Mouse (Mus musculus) lung, embryonic 15.5 days (tissue): Measurements from ENCODE around the gene Tktl1. TPM values are rescaled to one million over a fixed set of nuclear protein-coding genes. Genes with fewer than 3 reads are reported as not detected.

Experiments used
- polyA plus RNA-seq: library from polyadenylated mRNA; unstranded; fragments of >200 nt; fragmentation: Nextera tagmentation; extraction: Ambion mirVana; gene quantifications from 2 replicates; pipeline ENCODE4 v1.2.1, GENCODE M21; 2015

Gene Tktl1
- polyA plus RNA-seq, 1 experiment from 2014 or later, result not detected

Other genes starting within 250 kb of the Tktl1 start
- gene Renbp, start 246.4 kb upstream of the Tktl1 start, polyA plus RNA-seq, result 34.1 and 35.1 TPM in 2 replicates
- 52.9 and 56.8 TPM in 2 replicates for gene Hcfc1, start 210.9 kb upstream of the Tktl1 start, polyA plus RNA-seq
- 61.6 and 67.9 TPM in 2 replicates for gene Irak1, start 153.3 kb upstream of the Tktl1 start, polyA plus RNA-seq
- not detected in 2 replicates for gene Opn1mw, start 49.8 kb upstream of the Tktl1 start, polyA plus RNA-seq
- 13.1 and 15.1 TPM in 2 replicates for gene Mecp2, start 41.9 kb upstream of the Tktl1 start, polyA plus RNA-seq
- not detected in 2 replicates for gene Tex28, start 9.4 kb upstream of the Tktl1 start, polyA plus RNA-seq
- 361 and 366 TPM in 2 replicates for gene Flna, start 72.6 kb downstream of the Tktl1 start, polyA plus RNA-seq
- 23.2 and 24.7 TPM in 2 replicates for gene Emd, start 77.4 kb downstream of the Tktl1 start, polyA plus RNA-seq
- 846 and 923 TPM in 2 replicates for gene Rpl10, start 93.6 kb downstream of the Tktl1 start, polyA plus RNA-seq
- gene Taz, start 104.7 kb downstream of the Tktl1 start, polyA plus RNA-seq, result 78.8 and 83.8 TPM in 2 replicates
- 11.2 and 15.8 TPM in 2 replicates for gene Dnase1l1, start 105.1 kb downstream of the Tktl1 start, polyA plus RNA-seq
- gene Atp6ap1, start 119.8 kb downstream of the Tktl1 start, polyA plus RNA-seq, result 134 and 138 TPM in 2 replicates
- gene Gdi1, start 127.7 kb downstream of the Tktl1 start, polyA plus RNA-seq, result 154 and 193 TPM in 2 replicates
- 63.2 and 63.9 TPM in 2 replicates for gene Fam50a, start 135.8 kb downstream of the Tktl1 start, polyA plus RNA-seq
- 8.8 and 9.8 TPM in 2 replicates for gene Plxna3, start 151.8 kb downstream of the Tktl1 start, polyA plus RNA-seq
- gene Lage3, start 176.4 kb downstream of the Tktl1 start, polyA plus RNA-seq, result 104 and 119 TPM in 2 replicates
- gene Ubl4a, start 196.0 kb downstream of the Tktl1 start, polyA plus RNA-seq, result 83.2 and 84.1 TPM in 2 replicates
- gene Slc10a3, start 196.1 kb downstream of the Tktl1 start, polyA plus RNA-seq, result 21.0 and 21.1 TPM in 2 replicates
- 39.6 and 46.7 TPM in 2 replicates for gene Fam3a, start 216.0 kb downstream of the Tktl1 start, polyA plus RNA-seq
- gene Ikbkg, start 216.0 kb downstream of the Tktl1 start, polyA plus RNA-seq, result 18.5 and 18.6 TPM in 2 replicates